Mouse (Mus musculus) c-Kit-positive CD71-positive TER-119-positive erythroid progenitor cells, embryonic 14.5 days (primary cell): ENCODE results near the gene Snx18.

Source experiments
- DNase-seq: peaks from one replicate; pipeline ENCODE4 v3.0.0-alpha.2; 2013; ENCODE audit warnings: low spot score

The Snx18 gene

GRCm38 (mm10) chr13:113566411-113566810 lies 52.0 kb downstream of the Snx18 start:
- DNase-seq: no peak

DNA sequence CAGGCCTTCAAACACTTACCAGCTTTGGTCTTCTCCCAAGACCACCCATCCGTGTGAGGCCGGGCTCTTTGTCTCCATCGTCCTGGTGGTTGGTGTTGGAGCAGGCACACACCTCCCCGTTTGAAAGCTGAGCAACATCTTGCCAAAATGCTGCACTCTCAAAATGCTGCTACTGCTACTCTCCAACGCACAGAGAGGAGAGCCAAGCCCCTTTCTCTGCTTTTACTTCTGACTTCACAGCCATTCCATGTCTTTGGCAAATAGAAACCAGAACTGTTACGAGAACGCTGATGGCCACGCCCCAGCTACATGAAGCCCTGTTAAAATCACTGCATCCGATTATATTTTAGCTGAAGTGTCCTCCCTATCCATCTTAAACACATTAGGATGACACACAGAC lies 58.7 kb downstream of the Snx18 start:
- no peak for DNase-seq

- no peak for DNase-seq
Measured at GRCm38 (mm10) chr13:113556538-113556937, 61.8 kb downstream of the Snx18 start.

DNA sequence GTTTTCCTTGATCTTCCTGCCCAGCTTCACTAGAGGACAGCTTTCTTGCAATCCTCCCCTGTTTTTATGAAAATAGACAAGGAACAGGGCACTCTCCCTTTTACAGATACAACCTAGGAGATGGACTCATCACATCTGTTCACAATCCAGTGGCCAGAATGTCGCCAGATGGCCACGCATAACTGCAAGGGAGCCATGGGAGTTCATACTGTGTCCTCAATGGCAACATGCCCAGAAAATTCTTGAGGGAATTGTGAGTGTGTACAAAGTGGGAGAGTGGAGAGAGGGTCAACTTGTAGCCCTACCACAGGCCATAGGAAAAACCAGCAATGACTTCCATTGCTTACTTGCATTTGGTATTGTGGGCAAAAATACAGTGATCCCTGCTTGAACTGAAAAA lies 63.1 kb downstream of the Snx18 start:
- DNase-seq: no peak

- no peak for DNase-seq
Measured at GRCm38 (mm10) chr13:113553603-113554230, 64.6 kb downstream of the Snx18 start.

DNA sequence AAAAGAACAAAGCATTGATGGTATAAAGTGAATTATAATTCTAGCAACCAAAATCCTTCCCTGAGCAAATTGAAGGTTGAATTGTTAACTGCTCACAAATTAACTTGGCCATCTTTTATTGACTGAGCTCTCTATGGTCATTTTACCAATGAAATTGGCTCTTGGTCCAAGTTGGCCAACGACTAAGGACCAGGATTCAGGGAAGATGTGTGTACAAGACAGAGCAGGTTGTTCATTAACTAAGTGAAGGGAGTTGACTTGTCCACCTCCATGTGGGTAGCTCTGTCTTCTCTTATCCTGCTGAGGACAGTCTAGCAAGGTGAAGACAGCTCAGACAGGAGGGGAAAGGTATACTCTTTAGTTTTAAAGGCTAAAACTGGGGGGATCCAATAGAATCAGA lies 66.0 kb downstream of the Snx18 start:
- no peak for DNase-seq

- DNase-seq: no peak
Measured at GRCm38 (mm10) chr13:113550866-113551565, 67.3 kb downstream of the Snx18 start.

DNA sequence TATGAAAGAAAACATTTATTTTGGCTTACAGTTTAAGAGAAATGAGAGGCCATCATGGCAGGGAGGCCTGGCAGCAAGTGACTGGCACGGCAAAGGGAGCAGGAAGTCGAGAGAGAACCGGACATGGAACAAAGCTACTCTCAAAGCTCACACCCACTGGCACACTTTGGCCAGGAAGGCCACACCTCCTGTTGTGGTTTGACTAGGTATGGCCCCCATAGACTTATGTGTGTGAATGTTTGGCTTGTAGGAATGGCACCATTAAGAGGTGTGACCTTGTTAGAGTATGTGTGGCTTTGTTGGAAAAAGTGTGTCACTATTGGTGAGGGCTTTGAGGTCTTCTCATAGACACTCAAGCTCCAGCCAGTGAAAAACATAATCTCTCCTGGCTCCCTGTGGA lies 69.3 kb downstream of the Snx18 start:
- DNase-seq: no peak

- DNase-seq: no peak
Measured at GRCm38 (mm10) chr13:113547807-113548426, 70.4 kb downstream of the Snx18 start.

DNA sequence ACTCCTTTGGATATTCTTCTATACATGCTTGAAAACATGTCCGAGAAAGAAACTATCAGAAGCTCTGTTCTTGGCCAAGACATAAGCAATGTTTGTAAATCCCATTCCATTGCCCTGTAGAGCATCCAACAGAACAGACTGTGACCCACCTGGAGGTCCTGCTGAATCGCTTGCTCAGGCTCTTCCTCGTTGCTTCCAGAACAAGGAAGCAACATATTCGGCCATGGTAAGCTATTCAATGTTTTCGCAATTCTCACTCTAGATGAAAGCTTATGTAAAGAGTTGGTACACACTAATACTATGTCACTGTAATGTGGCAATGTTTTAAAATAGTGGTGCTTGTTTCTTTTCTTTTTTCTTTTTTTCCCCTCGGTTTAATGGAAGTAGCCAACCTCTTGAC lies 76.0 kb downstream of the Snx18 start:
- no peak for DNase-seq
